Mouse (Mus musculus): ENCODE data around the gene Kdsr.

The Kdsr gene

GRCm38 (mm10) chr1:106692599-106692998 lies 66.9 kb downstream of the Kdsr start:
- DNase-seq (ENCODE audit: low spot score) = no peak

DNA sequence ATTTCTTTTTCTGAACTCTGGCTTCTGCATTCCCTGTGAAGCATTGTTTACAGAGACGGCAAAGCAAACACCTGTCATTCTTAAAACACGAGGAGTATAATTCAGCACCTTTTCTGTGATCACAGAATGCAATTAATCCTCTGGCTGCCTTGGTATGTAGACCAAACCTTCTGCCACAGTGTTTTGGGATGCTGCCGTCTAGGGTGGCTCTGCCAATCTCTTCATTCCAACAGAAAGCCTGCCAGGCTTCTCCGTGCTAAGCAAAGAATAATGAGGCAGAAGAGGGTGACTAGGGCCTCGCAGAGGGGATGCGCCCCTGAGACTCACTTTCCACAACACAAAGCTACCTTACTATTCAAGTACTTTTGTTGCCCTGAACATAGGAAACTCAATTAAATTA lies 68.6 kb downstream of the Kdsr start:
- no peak for DNase-seq (ENCODE audit: low spot score)

DNA sequence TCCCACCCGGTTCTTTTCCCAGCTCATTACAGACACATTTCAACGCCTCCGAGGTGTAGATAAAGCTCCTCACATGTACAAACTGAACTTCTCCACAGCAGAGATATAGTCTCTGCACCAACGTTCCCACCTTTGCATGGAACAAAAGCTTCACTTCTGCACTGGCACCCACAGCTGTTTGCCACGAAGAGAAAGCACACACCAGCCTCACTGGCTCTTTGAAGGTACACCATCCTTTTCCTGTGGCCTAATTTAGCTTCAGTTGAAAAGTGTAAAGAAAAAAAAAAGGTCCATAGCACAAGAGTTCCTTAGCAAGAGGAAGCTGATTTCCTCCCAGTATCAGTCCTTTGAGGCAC lies 71.4 kb downstream of the Kdsr start:
- no peak for DNase-seq (ENCODE audit: low spot score)

DNA sequence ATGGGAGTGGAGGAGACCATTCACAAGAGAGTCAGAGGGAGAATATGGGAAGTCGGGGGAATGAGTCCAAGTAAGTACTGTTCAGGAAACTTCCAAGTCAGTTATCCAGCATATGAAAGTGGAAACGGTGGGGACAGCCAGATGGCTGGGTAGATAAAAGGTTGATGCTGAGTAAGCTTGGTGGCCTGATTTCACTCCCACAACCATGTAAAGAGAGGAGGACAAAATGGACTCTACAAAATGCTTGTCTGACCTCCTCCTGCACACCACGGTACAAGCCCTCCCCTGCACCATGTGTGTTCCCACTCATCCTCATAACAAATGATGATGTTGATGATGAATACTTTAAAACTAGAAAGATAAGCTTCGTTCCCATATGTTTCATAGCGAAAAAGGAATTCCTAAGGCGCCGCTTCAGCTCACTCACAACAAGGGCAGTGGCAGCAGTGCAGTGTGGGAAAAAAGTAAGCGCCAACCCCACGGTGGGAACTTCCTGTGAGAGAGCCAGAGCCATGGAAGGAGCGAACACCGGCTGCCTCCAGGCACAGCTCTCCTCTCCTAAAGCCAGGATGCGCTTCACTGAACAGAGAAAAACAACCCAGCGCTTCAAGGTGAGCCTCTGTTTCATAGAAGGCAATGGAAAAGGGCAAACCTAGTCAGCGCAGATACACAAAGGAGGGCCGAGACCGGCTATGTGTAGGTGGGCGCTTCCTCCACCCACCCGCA lies 71.9 kb downstream of the Kdsr start:
- no peak for DNase-seq (ENCODE audit: low spot score)

GRCm38 (mm10) chr1:106685702-106686101 lies 73.8 kb downstream of the Kdsr start:
- DNase-seq (ENCODE audit: low spot score) = no peak

DNA sequence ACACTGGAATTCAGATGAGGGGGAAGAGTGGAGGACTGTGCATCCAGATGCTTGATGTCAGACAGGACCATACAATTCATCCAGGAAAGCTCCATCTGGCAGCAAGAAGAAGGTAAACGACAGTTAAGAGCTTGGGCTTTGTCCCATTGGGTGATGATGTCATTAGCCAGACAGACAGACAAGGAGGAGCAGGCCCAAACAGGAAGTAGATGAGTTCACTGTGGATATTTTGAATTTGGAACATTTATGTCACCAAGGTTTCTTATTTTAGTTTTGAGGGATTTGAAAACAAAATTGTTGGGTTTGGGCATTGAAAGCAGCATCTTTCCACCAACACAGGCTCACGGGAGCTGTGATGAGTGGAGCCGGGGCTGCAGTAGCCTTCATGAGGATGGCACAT lies 75.0 kb downstream of the Kdsr start:
- no peak for DNase-seq (ENCODE audit: low spot score)

DNA sequence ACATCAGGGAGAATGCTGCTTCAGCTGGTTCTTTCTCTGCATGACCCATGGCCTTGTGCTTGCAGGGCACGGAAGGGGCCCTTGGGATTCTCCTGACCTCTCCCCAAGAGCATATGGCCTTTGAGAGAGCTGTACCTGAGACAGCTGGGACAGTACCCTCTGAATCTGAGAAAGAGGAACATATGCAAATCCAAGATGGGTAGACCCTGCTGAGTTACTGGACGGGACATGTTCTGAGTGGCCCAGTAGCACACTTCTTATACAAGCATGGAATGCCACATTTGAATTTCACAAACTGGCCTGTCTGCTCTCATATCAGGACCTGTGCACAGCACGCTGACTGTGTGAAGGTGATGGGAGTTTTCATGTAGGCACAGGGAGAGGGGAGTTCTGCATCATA lies 76.7 kb downstream of the Kdsr start:
- no peak for DNase-seq (ENCODE audit: low spot score)

DNA sequence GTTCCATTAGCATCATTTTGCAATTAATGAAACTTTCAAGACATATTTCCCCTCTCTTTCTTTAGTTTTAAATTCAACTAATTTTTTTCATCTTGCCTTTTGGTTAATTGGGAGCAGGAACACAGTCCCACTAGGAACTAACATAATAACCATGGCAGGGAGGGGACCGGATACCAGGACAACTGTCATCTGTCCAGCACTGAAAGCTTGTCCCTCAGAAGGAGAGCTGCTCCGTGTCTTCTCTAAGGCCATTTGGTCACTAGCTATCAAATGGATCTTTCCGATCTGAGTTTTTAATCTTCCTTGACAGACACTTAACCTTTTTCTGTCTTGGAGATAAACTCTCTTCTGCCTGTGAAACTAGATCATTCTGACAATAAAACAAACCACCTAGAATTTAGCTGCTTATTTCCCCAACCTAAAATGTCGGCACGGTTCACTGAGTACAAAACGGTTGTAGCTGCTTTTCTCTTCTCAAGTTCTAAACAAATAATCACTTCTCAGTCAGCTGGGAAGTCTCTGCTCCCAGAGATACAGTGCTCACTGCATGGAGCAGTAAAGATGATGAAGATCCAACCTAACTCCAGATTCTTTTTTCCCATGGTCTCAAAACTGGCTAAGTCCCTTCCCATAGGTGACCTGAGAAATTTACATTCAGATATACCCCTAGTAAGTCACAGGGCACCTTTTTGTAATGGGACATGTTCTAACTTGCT lies 79.6 kb downstream of the Kdsr start:
- DNase-seq (ENCODE audit: low spot score) = no peak

DNA sequence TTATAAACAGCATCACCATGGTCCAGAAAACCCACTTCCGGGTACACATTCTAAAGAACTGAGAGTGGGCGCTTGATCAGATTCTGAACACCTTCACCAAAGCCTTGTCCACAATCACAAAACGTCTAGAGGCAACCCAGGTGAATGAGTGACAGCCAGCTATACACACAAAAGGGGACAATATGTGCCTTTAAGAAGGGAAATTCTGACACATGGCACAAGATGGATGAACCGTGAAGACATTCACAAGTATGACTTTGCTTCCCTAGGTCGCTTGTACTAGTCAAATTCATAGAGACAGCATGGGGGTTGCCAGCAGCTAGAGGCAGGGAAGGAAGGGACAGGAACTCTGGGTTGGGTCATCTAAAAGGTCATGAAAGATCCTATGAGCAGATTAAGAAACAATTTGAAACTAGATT lies 81.5 kb downstream of the Kdsr start:
- DNase-seq (ENCODE audit: low spot score) = no peak

Data from embryo, embryonic 10 days (tissue).